Mouse (Mus musculus) midbrain, embryonic 10.5 days (tissue): ENCODE results near the gene Atp1a3. TPM values are rescaled to one million over a fixed set of nuclear protein-coding genes. Genes with fewer than 3 reads are reported as not detected.
"Not testable (repeated sequence)": the region's sequence is repeated elsewhere in the genome, so short reads cannot be mapped to it uniquely, and the experiment has no call there.

ENCODE experiments used
- DNase-seq: peaks from one replicate; pipeline ENCODE4 v3.0.0-alpha.2; 2017; ENCODE audit warnings: low spot score
- H3K27ac ChIP-seq: fragments of 300-500 bp; sonication (generic); replicated peaks from 2 replicates; pipeline ENCODE4 v1.5.1; 2016; ENCODE audit warnings: mild to moderate bottlenecking
- H3K27me3 ChIP-seq: fragments of 300-500 bp; sonication (generic); 2 replicates; pipeline ENCODE4 v1.6.1; 2016; ENCODE audit warnings: low read depth, mild to moderate bottlenecking; ENCODE audit not compliant: poor library complexity, severe bottlenecking
- H3K36me3 ChIP-seq: fragments of 300-500 bp; sonication (generic); 2 replicates; pipeline ENCODE4 v1.6.1; 2016; ENCODE audit warnings: mild to moderate bottlenecking, moderate library complexity
- H3K4me1 ChIP-seq: fragments of 300-500 bp; sonication (generic); 2 replicates; pipeline ENCODE4 v1.6.1; 2016
- H3K4me3 ChIP-seq: fragments of 300-500 bp; sonication (generic); 2 replicates; pipeline ENCODE4 v1.5.1; 2016; ENCODE audit warnings: mild to moderate bottlenecking, moderate library complexity
- H3K9me3 ChIP-seq: fragments of 300-500 bp; sonication (generic); replicated peaks from 2 replicates; pipeline ENCODE4 v1.6.1; 2016; ENCODE audit warnings: mild to moderate bottlenecking
- WGBS: fragments of 180-500 bp; shearing (Covaris S2); methylation state at CpG from one replicate; pipeline ENCODE4 v1.1.7; 2016; 5-methylcytosine and 5-hydroxymethylcytosine counted together
- polyA plus RNA-seq: library from polyadenylated mRNA; unstranded; fragments of >200 nt; fragmentation: Nextera tagmentation; extraction: Ambion mirVana; gene quantifications from 2 replicates; pipeline ENCODE4 v1.2.1, GENCODE M21; 2016

The Atp1a3 gene
- 11.1 and 27.0 TPM in 2 replicates for polyA plus RNA-seq

DNA sequence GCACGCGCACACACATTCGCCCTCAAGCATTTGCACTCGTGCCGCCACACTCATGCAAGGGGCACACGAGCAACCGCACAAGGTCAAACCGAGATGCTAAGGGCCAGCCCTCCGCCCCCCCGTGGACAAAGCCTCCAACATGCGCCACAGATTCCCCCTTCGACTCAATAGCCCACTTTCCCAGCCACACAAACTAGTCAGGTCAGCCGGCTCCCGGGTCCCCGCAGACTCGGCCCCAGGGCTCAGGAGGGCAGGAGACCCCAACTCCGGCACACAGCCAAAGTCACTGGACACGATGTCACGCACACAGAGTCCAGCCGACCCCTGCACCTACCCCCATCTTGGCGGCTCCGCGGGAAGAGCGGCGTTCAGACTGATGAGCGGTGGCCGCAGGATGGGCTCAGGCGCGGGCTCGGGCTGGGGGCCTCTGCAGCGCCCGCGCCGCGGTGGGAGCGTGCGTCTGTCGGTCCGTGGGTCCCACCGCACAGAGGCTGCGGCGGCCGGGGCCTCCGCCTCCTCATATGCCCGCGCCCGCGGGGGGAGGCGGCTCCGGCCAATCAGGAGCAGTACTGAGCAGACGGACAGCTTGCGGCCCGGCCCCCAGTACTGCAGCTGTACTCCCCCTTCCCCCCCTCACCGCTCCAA is at the start of gene Atp1a3:
Atp1a3 (minus strand) TSS at position 538 of the 645 bp plus-strand sequence.
- WGBS: under 1% methylated on average over 54 of the region's 54 CpGs
- H3K4me1 ChIP-seq: peaks cover 75% of the 10 kb centered on the region
- peak; percentile 59 for DNase-seq
- H3K9me3 ChIP-seq: no peaks in the 10 kb centered on the region
- H3K27ac ChIP-seq: peak within 1 kb of the TSS; percentile 61
- no peaks in the 10 kb centered on the region for H3K36me3 ChIP-seq
- peak within 1 kb of the TSS; percentile 62 for H3K4me3 ChIP-seq
- H3K27me3 ChIP-seq: peaks cover 79% of the 10 kb centered on the region

DNA sequence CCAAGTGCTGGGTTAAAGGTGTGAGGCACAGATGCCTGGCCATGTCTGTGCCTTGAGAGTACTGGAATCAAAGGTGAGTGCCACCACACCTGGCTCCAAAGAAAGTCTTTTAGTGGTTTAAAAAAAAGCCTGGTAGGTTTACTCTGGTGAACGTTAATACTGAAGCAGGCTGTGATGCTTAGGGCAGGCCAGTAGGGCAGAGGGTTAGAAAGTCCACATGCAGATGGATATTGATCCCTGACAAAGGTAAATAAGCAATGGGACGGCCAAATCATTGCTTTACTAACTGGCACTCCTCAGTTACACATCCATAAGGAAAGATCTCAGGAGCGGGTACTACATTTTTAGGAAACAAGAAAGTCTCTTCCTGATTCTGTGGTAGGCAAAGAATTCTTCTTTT is 46.8 kb upstream of the Atp1a3 start:
- no peak overlapping the region for H3K4me3 ChIP-seq
- no peaks in the 10 kb centered on the region; the same call in 1 of the 2 replicates for H3K9me3 ChIP-seq
- no peaks in the 10 kb centered on the region for H3K4me1 ChIP-seq
- no peaks in the 10 kb centered on the region for H3K27me3 ChIP-seq
- DNase-seq: no peak
- WGBS: 88% methylated on average over 3 of the region's 3 CpGs
- peaks cover 100% of the 10 kb centered on the region for H3K36me3 ChIP-seq
- no peak overlapping the region for H3K27ac ChIP-seq

- Histone ChIP-seq H3K4me3 (no peak overlapping the region), H3K4me1 (no peaks in the 10 kb centered on the region), H3K9me3 (no peaks in the 10 kb centered on the region), H3K27ac (no peak overlapping the region), H3K27me3 (no peaks in the 10 kb centered on the region), H3K36me3 (peaks cover 99% of the 10 kb centered on the region)
- 91% methylated on average over 16 of the region's 16 CpGs for WGBS
- DNase-seq: no peak
Measured at GRCm38 (mm10) chr7:25049295-25049930, 43.7 kb upstream of the Atp1a3 start.

GRCm38 (mm10) chr7:25047363-25047762 is 41.6 kb upstream of the Atp1a3 start:
- no peak for DNase-seq
- H3K4me3 ChIP-seq: no peak overlapping the region
- H3K27me3 ChIP-seq: no peaks in the 10 kb centered on the region
- no peaks in the 10 kb centered on the region for H3K4me1 ChIP-seq
- H3K36me3 ChIP-seq: peaks cover 99% of the 10 kb centered on the region
- H3K27ac ChIP-seq: no peak overlapping the region
- WGBS: 93% methylated on average over 8 of the region's 8 CpGs
- no peaks in the 10 kb centered on the region for H3K9me3 ChIP-seq

DNA sequence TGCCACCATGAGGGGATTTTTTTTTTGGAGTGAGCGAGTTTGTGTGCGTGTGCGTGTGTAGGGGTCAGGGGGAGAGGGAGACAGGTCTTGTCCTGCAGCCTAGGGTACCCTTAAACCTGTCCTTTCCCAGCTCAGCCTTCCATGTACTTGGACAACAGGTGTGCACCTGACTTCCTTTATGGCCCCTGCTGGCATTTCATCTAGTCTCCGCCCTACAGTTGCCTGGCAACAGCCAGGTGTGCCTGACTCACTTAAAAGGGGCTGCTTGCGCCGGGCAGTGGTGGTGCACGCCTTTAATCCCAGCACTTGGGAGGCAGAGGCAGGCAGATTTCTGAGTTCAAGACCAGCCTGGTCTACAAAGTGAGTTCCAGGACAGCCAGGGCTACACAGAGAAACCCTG is 38.8 kb upstream of the Atp1a3 start:
- not testable (repeated sequence) for DNase-seq

GRCm38 (mm10) chr7:25041921-25042320 is 36.2 kb upstream of the Atp1a3 start:
- Histone ChIP-seq H3K4me1 (no peaks in the 10 kb centered on the region), H3K27me3 (no peaks in the 10 kb centered on the region), H3K36me3 (peaks cover 99% of the 10 kb centered on the region), H3K9me3 (no peaks in the 10 kb centered on the region), H3K27ac (no peak overlapping the region), H3K4me3 (no peak overlapping the region)
- DNase-seq: no peak
- 89% methylated on average over 12 of the region's 12 CpGs for WGBS

More for the DNA sequence above, 38.8 kb upstream of the Atp1a3 start:
- not testable (repeated sequence) for H3K27ac ChIP-seq, H3K27me3 ChIP-seq, H3K9me3 ChIP-seq, H3K4me1 ChIP-seq, H3K4me3 ChIP-seq
- 93% methylated on average over 7 of the region's 7 CpGs for WGBS
- H3K36me3 ChIP-seq: peaks cover 99% of the 10 kb centered on the region

GRCm38 (mm10) chr7:25035916-25036315 is 30.2 kb upstream of the Atp1a3 start:
- WGBS: 58% methylated on average over 7 of the region's 7 CpGs
- no peaks in the 10 kb centered on the region for H3K4me1 ChIP-seq
- no peaks in the 10 kb centered on the region for H3K27me3 ChIP-seq
- H3K36me3 ChIP-seq: peaks cover 91% of the 10 kb centered on the region
- H3K4me3 ChIP-seq: no peak overlapping the region
- peak; percentile 67 for DNase-seq
- H3K27ac ChIP-seq: no peak overlapping the region
- no peaks in the 10 kb centered on the region for H3K9me3 ChIP-seq

DNA sequence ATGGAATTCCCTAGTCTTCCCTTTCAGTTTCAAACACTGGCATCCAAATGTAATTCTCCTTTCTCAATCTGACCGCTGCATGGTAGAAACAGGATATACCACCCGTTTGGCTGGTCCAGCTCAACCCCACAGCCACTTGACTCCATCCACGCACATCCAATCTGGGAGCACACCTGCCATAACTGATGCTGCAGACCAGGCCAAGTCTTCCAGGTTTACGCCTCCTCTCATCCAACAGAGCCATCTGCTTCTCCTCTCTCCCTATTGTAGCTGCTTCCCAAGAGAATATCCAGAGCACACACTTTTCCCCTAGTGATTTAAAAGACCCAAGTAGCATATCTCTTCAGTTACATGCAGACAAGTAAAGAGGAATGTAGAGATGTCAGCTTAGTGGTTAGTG is 29.0 kb upstream of the Atp1a3 start:
- no peaks in the 10 kb centered on the region for H3K9me3 ChIP-seq
- DNase-seq: no peak
- WGBS: 89% methylated on average over 4 of the region's 4 CpGs
- H3K27ac ChIP-seq: no peak overlapping the region
- peaks cover 82% of the 10 kb centered on the region for H3K36me3 ChIP-seq
- H3K4me3 ChIP-seq: no peak overlapping the region
- H3K27me3 ChIP-seq: no peaks in the 10 kb centered on the region
- H3K4me1 ChIP-seq: no peaks in the 10 kb centered on the region

GRCm38 (mm10) chr7:25031528-25031927 is 25.8 kb upstream of the Atp1a3 start:
- 50% methylated on average over 3 of the region's 3 CpGs for WGBS
- no peaks in the 10 kb centered on the region for H3K9me3 ChIP-seq
- H3K27ac ChIP-seq: no peak overlapping the region
- H3K4me3 ChIP-seq: no peak overlapping the region
- no peaks in the 10 kb centered on the region for H3K27me3 ChIP-seq
- no peak for DNase-seq
- H3K4me1 ChIP-seq: no peaks in the 10 kb centered on the region
- H3K36me3 ChIP-seq: peaks cover 73% of the 10 kb centered on the region

DNA sequence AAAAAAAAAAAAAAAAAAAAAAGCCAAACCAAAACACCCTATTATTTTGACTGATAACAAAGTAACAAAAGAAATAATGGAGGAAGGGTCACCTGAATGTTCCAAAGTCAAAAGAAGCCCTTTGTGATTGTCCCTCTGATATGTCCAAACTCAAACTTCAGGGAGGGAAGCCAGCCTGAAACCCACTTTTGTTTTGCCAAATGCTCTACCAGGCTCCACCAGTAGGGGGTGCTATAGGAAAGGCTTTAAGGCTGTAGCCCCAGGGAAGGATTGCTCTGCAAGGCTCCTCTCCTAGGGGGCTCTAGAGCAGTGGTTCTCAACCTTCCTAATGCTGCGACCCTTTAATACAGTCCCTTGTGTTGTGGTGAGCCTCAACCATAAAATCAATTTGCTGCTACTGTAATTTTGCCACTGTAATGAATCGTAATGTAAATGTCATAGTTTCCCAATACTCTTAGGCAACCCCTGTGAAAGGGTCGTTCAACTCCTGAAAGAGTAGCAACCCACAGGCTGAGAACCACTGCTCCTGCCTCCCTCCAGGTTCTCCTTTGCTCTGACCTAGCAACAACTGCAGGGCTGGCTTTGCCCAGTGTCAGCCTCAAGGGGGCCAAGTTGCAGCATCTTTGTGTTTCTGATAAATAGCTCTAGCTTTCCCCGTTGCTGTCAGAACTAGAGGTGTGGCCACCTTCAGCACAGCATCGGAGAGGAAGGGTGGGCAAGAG is 24.4 kb upstream of the Atp1a3 start:
- peak; percentile 79 for DNase-seq
- H3K27me3 ChIP-seq: no peaks in the 10 kb centered on the region
- H3K9me3 ChIP-seq: no peaks in the 10 kb centered on the region
- 55% methylated on average over 5 of the region's 5 CpGs for WGBS
- H3K4me3 ChIP-seq: no peak overlapping the region
- no peaks in the 10 kb centered on the region for H3K4me1 ChIP-seq
- H3K27ac ChIP-seq: no peak overlapping the region
- H3K36me3 ChIP-seq: peaks cover 66% of the 10 kb centered on the region

DNA sequence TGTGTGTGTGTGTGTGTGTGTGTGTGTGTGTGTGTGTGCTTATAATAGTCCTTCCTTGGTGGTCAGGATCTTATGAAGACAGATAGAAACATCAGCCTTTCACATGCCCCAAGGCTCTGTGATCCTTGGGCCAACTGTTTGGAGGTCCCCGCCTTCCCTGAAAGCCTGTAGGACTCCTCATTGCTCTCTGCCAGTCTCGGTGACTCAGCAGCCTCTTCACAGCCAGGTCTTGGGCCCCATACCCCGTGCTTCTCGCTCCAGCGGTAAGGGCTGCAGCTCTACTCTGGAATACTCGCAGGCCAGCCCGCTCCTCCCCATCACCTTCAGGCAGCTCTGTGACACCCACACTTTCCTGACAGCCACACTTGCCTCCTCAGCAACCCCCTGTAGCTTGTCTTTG is 20.7 kb upstream of the Atp1a3 start:
- peaks cover 70% of the 10 kb centered on the region for H3K36me3 ChIP-seq
- H3K4me1 ChIP-seq: no peaks in the 10 kb centered on the region
- no peak for DNase-seq
- 62% methylated on average over 7 of the region's 7 CpGs for WGBS
- no peaks in the 10 kb centered on the region for H3K27me3 ChIP-seq
- H3K9me3 ChIP-seq: no peaks in the 10 kb centered on the region
- H3K4me3 ChIP-seq: no peak overlapping the region
- 0 out of 2 replicates have a peak overlapping the region, but pooled peaks have one; percentile 23 for H3K27ac ChIP-seq

GRCm38 (mm10) chr7:25025855-25026439 is 20.2 kb upstream of the Atp1a3 start:
- H3K4me3 ChIP-seq: no peak overlapping the region
- peaks cover 71% of the 10 kb centered on the region for H3K36me3 ChIP-seq
- WGBS: 62% methylated on average over 10 of the region's 10 CpGs
- H3K27me3 ChIP-seq: no peaks in the 10 kb centered on the region
- DNase-seq: peak; percentile 25
- no peaks in the 10 kb centered on the region for H3K4me1 ChIP-seq
- no peaks in the 10 kb centered on the region for H3K9me3 ChIP-seq
- H3K27ac ChIP-seq: no peak overlapping the region
